Mouse (Mus musculus): ENCODE data around the gene Krt72. TPM values are rescaled to one million over a fixed set of nuclear protein-coding genes. Genes with fewer than 3 reads are reported as not detected.

The Krt72 gene
- polyA plus RNA-seq, 1 experiment from 2014 or later, result not detected

DNA sequence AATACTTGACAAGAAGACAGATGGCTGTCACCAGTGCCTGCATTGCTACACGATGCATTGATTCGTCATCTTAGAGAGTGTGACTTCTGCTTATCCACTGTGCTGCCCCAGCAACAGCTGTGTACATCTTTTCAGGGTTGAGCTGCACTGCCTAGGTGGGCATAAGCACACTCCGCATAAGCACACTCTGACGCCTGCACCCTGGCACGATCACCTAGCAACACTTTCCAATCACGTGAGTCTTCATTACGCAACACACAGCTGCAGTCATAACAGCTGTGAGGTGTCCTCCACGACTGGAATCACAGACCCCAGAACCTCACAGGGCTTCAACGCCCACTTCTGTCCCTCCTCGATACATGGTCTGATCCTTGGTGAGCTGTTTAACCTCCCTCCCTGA lies 12.8 kb downstream of the Krt72 start:
- H3K27ac ChIP-seq (ENCODE audit: low read depth, low read length), result no peak overlapping the region
- H3K9me3 ChIP-seq (ENCODE audit: control insufficient read depth, low read length), result no peaks in the 10 kb centered on the region
- H3K36me3 ChIP-seq (ENCODE audit: control insufficient read depth, insufficient read depth, low read length), result no peaks in the 10 kb centered on the region
- no peaks in the 10 kb centered on the region; the same call in 1 of the 2 replicates for H3K27me3 ChIP-seq (ENCODE audit: control insufficient read depth, insufficient read depth, low read length)
- no peak overlapping the region for H3K4me3 ChIP-seq (ENCODE audit: low read length)
- WGBS, result 77% methylated on average over 10 of the region's 10 CpGs
- no peak overlapping the region for H3K4me2 ChIP-seq (replicated peaks; ENCODE audit: low read depth, low read length)
- no peak for ATAC-seq (ENCODE audit: low FRiP score, low TSS enrichment)
- H3K4me1 ChIP-seq (ENCODE audit: control insufficient read depth, insufficient read depth, low read length), result no peaks in the 10 kb centered on the region
- H3K9ac ChIP-seq (ENCODE audit: low read depth, low read length), result no peak overlapping the region

GRCm38 (mm10) chr15:101772711-101773081 lies 13.6 kb downstream of the Krt72 start:
- H3K9me3 ChIP-seq (ENCODE audit: control insufficient read depth, low read length), result no peaks in the 10 kb centered on the region
- H3K27ac ChIP-seq (ENCODE audit: low read depth, low read length), result no peak overlapping the region
- H3K27me3 ChIP-seq (ENCODE audit: control insufficient read depth, insufficient read depth, low read length), result no peaks in the 10 kb centered on the region; the same call in 1 of the 2 replicates
- ATAC-seq (ENCODE audit: low FRiP score, low TSS enrichment), result peak; percentile 73; the same call in 1 of the 2 replicates
- WGBS, result 9% methylated on average over 5 of the region's 5 CpGs
- no peak overlapping the region for H3K4me2 ChIP-seq (replicated peaks; ENCODE audit: low read depth, low read length)
- no peak overlapping the region for H3K9ac ChIP-seq (ENCODE audit: low read depth, low read length)
- no peak overlapping the region for H3K4me3 ChIP-seq (ENCODE audit: low read length)
- H3K4me1 ChIP-seq (ENCODE audit: control insufficient read depth, insufficient read depth, low read length), result no peaks in the 10 kb centered on the region
- H3K36me3 ChIP-seq (ENCODE audit: control insufficient read depth, insufficient read depth, low read length), result no peaks in the 10 kb centered on the region

DNA sequence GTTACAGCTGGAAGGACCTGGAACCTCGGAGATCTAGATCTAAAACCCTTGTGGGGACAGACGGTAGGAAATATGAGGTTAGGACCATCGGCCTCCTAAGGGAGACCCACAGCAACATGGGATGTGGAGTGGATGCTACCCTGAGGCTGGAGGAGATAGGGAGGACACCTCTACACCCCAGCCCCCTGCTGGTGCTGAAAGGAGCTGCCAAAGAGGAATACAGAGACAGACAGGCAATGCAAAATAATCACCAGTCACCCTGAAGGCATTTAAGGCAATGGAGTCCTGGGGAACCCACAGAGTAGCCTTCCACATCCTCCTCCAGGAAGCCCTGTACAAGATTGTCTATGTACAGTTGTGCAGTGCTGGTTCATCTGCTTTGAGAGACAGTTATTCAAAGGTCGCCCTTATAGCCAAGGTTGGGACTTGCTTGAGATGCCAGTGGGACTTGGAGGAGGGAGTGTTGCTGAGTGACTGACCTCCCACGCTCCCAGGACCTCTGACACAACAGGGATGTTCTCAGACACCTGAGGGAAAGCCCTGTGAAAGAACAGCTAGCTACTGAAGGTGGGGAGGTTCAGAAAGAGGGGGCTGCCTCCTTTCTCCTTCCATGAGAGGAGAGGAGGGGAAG lies 14.1 kb downstream of the Krt72 start:
- no peaks in the 10 kb centered on the region for H3K9me3 ChIP-seq (ENCODE audit: control insufficient read depth, low read length)
- ATAC-seq (ENCODE audit: low FRiP score, low TSS enrichment), result no peak
- no peak overlapping the region for H3K9ac ChIP-seq (ENCODE audit: low read depth, low read length)
- no peaks in the 10 kb centered on the region; the same call in 1 of the 2 replicates for H3K27me3 ChIP-seq (ENCODE audit: control insufficient read depth, insufficient read depth, low read length)
- no peak overlapping the region for H3K4me3 ChIP-seq (ENCODE audit: low read length)
- no peaks in the 10 kb centered on the region for H3K36me3 ChIP-seq (ENCODE audit: control insufficient read depth, insufficient read depth, low read length)
- WGBS, result 80% methylated on average over 5 of the region's 5 CpGs
- no peak overlapping the region for H3K27ac ChIP-seq (ENCODE audit: low read depth, low read length)
- H3K4me2 ChIP-seq (replicated peaks; ENCODE audit: low read depth, low read length), result no peak overlapping the region
- H3K4me1 ChIP-seq (ENCODE audit: control insufficient read depth, insufficient read depth, low read length), result no peaks in the 10 kb centered on the region

DNA sequence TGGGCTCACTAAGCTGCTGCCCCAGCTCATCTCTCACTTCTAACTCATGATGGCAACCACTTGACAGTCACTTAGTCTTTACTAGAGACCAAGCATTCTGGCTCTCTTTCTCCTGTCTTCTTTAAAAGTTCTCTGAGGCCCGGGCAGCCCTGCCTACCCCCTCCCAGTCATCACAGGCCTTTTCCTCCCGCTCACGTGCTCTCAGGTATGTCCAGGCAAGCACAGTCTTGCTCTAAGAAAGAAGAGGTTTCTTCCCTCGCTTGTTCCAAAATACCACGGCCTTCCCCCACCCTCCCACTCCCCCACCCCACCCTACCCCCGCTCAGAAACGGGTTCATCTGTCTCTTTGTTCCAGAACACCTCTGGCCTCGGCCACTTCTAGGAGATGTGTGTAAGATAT lies 16.0 kb downstream of the Krt72 start:
- no peak overlapping the region for H3K9ac ChIP-seq (ENCODE audit: low read depth, low read length)
- H3K4me1 ChIP-seq (ENCODE audit: control insufficient read depth, insufficient read depth, low read length), result no peaks in the 10 kb centered on the region
- no peaks in the 10 kb centered on the region for H3K9me3 ChIP-seq (ENCODE audit: control insufficient read depth, low read length)
- no peak for ATAC-seq (ENCODE audit: low FRiP score, low TSS enrichment)
- no peaks in the 10 kb centered on the region for H3K36me3 ChIP-seq (ENCODE audit: control insufficient read depth, insufficient read depth, low read length)
- no peaks in the 10 kb centered on the region for H3K27me3 ChIP-seq (ENCODE audit: control insufficient read depth, insufficient read depth, low read length)
- no peak overlapping the region for H3K4me3 ChIP-seq (ENCODE audit: low read length)
- no peak overlapping the region for H3K27ac ChIP-seq (ENCODE audit: low read depth, low read length)
- no peak overlapping the region for H3K4me2 ChIP-seq (replicated peaks; ENCODE audit: low read depth, low read length)
- 37% methylated on average over 8 of the region's 8 CpGs for WGBS

GRCm38 (mm10) chr15:101742711-101743110 lies 43.5 kb downstream of the Krt72 start, which contains the start of gene Krt71:
Krt71 (minus strand) TSS chr15:101743109.
- Histone ChIP-seq H3K27me3 (ENCODE audit: control insufficient read depth, insufficient read depth, low read length) (peaks cover 3% of the 10 kb centered on the region; the same call in 1 of the 2 replicates), H3K36me3 (ENCODE audit: control insufficient read depth, insufficient read depth, low read length) (no peaks in the 10 kb centered on the region), H3K27ac (ENCODE audit: low read depth, low read length) (no peak within 1 kb of the TSS), H3K4me3 (ENCODE audit: low read length) (no peak within 1 kb of the TSS), H3K9ac (ENCODE audit: low read depth, low read length) (no peak within 1 kb of the TSS), H3K4me1 (ENCODE audit: control insufficient read depth, insufficient read depth, low read length) (no peaks in the 10 kb centered on the region), H3K9me3 (ENCODE audit: control insufficient read depth, low read length) (no peaks in the 10 kb centered on the region), H3K4me2 (replicated peaks; ENCODE audit: low read depth, low read length) (no peak within 1 kb of the TSS)
- 59% methylated on average over 14 of the region's 14 CpGs for WGBS
- ATAC-seq (ENCODE audit: low FRiP score, low TSS enrichment), result no peak

- H3K27ac ChIP-seq (ENCODE audit: low read depth, low read length), result no peak overlapping the region
- H3K36me3 ChIP-seq (ENCODE audit: control insufficient read depth, insufficient read depth, low read length), result no peaks in the 10 kb centered on the region
- no peak overlapping the region for H3K9ac ChIP-seq (ENCODE audit: low read depth, low read length)
- H3K4me2 ChIP-seq (replicated peaks; ENCODE audit: low read depth, low read length), result no peak overlapping the region
- no peaks in the 10 kb centered on the region for H3K9me3 ChIP-seq (ENCODE audit: control insufficient read depth, low read length)
- no peak overlapping the region for H3K4me3 ChIP-seq (ENCODE audit: low read length)
- peaks cover under 1% of the 10 kb centered on the region; the same call in 1 of the 2 replicates for H3K27me3 ChIP-seq (ENCODE audit: control insufficient read depth, insufficient read depth, low read length)
- WGBS, result 79% methylated on average over 7 of the region's 7 CpGs
- no peak for ATAC-seq (ENCODE audit: low FRiP score, low TSS enrichment)
- no peaks in the 10 kb centered on the region for H3K4me1 ChIP-seq (ENCODE audit: control insufficient read depth, insufficient read depth, low read length)
These were observed 48.5 kb downstream of the Krt72 start for GRCm38 (mm10) chr15:101737786-101738185.

GRCm38 (mm10) chr15:101730653-101731052 lies 55.6 kb downstream of the Krt72 start:
- no peak for ATAC-seq (ENCODE audit: low FRiP score, low TSS enrichment)
- no peak overlapping the region for H3K27ac ChIP-seq (ENCODE audit: low read depth, low read length)
- no peak overlapping the region for H3K4me2 ChIP-seq (replicated peaks; ENCODE audit: low read depth, low read length)
- H3K9ac ChIP-seq (ENCODE audit: low read depth, low read length), result no peak overlapping the region
- no peaks in the 10 kb centered on the region for H3K4me1 ChIP-seq (ENCODE audit: control insufficient read depth, insufficient read depth, low read length)
- H3K27me3 ChIP-seq (ENCODE audit: control insufficient read depth, insufficient read depth, low read length), result no peaks in the 10 kb centered on the region
- no peak overlapping the region for H3K4me3 ChIP-seq (ENCODE audit: low read length)
- H3K36me3 ChIP-seq (ENCODE audit: control insufficient read depth, insufficient read depth, low read length), result no peaks in the 10 kb centered on the region
- no peaks in the 10 kb centered on the region for H3K9me3 ChIP-seq (ENCODE audit: control insufficient read depth, low read length)

Other genes with a start within 250 kb of the Krt72 start
- gene Krt82, start 235.8 kb downstream of the Krt72 start, polyA plus RNA-seq (2014; fragmentation: Nextera tagmentation; extraction: Ambion mirVana), result not detected in 2 replicates
- gene Krt90, start 223.5 kb downstream of the Krt72 start, polyA plus RNA-seq (2014; fragmentation: Nextera tagmentation; extraction: Ambion mirVana), result 0.17 and 0.22 TPM in 2 replicates
- 0.11 and 0.23 TPM in 2 replicates for gene Krt75, start 212.6 kb downstream of the Krt72 start, polyA plus RNA-seq (2014; fragmentation: Nextera tagmentation; extraction: Ambion mirVana)
- gene Gm5414, start 158.3 kb downstream of the Krt72 start, polyA plus RNA-seq (2014; fragmentation: Nextera tagmentation; extraction: Ambion mirVana), result not detected in 2 replicates
- gene Gm5478, start 139.1 kb downstream of the Krt72 start, polyA plus RNA-seq (2014; fragmentation: Nextera tagmentation; extraction: Ambion mirVana), result not detected in 2 replicates
- not detected in 2 replicates for gene Krt6b, start 106.2 kb downstream of the Krt72 start, polyA plus RNA-seq (2014; fragmentation: Nextera tagmentation; extraction: Ambion mirVana)
- not detected in 2 replicates for gene Krt6a, start 92.2 kb downstream of the Krt72 start, polyA plus RNA-seq (2014; fragmentation: Nextera tagmentation; extraction: Ambion mirVana)
- gene Krt5, start 73.6 kb downstream of the Krt72 start, polyA plus RNA-seq (2014; fragmentation: Nextera tagmentation; extraction: Ambion mirVana), result not detected in 2 replicates
- not detected in 2 replicates for gene Krt71, start 43.4 kb downstream of the Krt72 start, polyA plus RNA-seq (2014; fragmentation: Nextera tagmentation; extraction: Ambion mirVana)
- gene Krt73, start 15.9 kb upstream of the Krt72 start, polyA plus RNA-seq (2014; fragmentation: Nextera tagmentation; extraction: Ambion mirVana), result not detected in 2 replicates
- gene Krt2, start 31.7 kb upstream of the Krt72 start, polyA plus RNA-seq (2014; fragmentation: Nextera tagmentation; extraction: Ambion mirVana), result not detected in 2 replicates
- gene Krt1, start 64.3 kb upstream of the Krt72 start, polyA plus RNA-seq (2014; fragmentation: Nextera tagmentation; extraction: Ambion mirVana), result 0.93 and 1.8 TPM in 2 replicates
- 0.06 TPM in 1 of 2 replicates, not detected in the other for gene Krt77, start 83.2 kb upstream of the Krt72 start, polyA plus RNA-seq (2014; fragmentation: Nextera tagmentation; extraction: Ambion mirVana)
- gene Krt76, start 106.5 kb upstream of the Krt72 start, polyA plus RNA-seq (2014; fragmentation: Nextera tagmentation; extraction: Ambion mirVana), result not detected in 2 replicates
- gene Krt4, start 138.3 kb upstream of the Krt72 start, polyA plus RNA-seq (2014; fragmentation: Nextera tagmentation; extraction: Ambion mirVana), result 0.11 and 0.38 TPM in 2 replicates
- gene Krt79, start 153.9 kb upstream of the Krt72 start, polyA plus RNA-seq (2014; fragmentation: Nextera tagmentation; extraction: Ambion mirVana), result 0.41 and 0.49 TPM in 2 replicates
- gene Krt78, start 167.8 kb upstream of the Krt72 start, polyA plus RNA-seq (2014; fragmentation: Nextera tagmentation; extraction: Ambion mirVana), result not detected in 2 replicates
- gene Krt8, start 218.0 kb upstream of the Krt72 start, polyA plus RNA-seq (2014; fragmentation: Nextera tagmentation; extraction: Ambion mirVana), result 179 and 184 TPM in 2 replicates
- gene Krt18, start 241.7 kb upstream of the Krt72 start, polyA plus RNA-seq (2014; fragmentation: Nextera tagmentation; extraction: Ambion mirVana), result 140 and 164 TPM in 2 replicates